Mouse (Mus musculus) neural tube, embryonic 14.5 days (tissue): ENCODE results near the gene Tmem39a. TPM values are rescaled to one million over a fixed set of nuclear protein-coding genes. Genes with fewer than 3 reads are reported as not detected.

Experiments used
- ATAC-seq: fragments of 200-750 bp; cut with Nextera tagmentation; 2 replicates; pipeline ENCODE4 v1.8.0; 2017; ENCODE audit warnings: low read depth, mild to moderate bottlenecking, moderate TSS enrichment, moderate library complexity
- H3K27ac ChIP-seq: fragments of 300-500 bp; sonication (generic); 2 replicates; pipeline ENCODE4 v1.5.1; 2014; ENCODE audit warnings: low read depth, mild to moderate bottlenecking, control low read depth, low read length, moderate library complexity, mixed read lengths
- H3K27me3 ChIP-seq: fragments of 300-500 bp; sonication (generic); 2 replicates; pipeline ENCODE4 v1.6.1; 2014; ENCODE audit warnings: low read length; ENCODE audit not compliant: control insufficient read depth, insufficient read depth
- H3K36me3 ChIP-seq: fragments of 300-500 bp; sonication (generic); 2 replicates; pipeline ENCODE4 v1.6.1; 2014; ENCODE audit warnings: low read length, mixed read lengths; ENCODE audit not compliant: control insufficient read depth, insufficient read depth
- H3K4me1 ChIP-seq: fragments of 300-500 bp; sonication (generic); 2 replicates; pipeline ENCODE4 v1.6.1; 2014; ENCODE audit warnings: low read length; ENCODE audit not compliant: control insufficient read depth, insufficient read depth
- H3K4me2 ChIP-seq: fragments of 300-500 bp; sonication (generic); 2 replicates; pipeline ENCODE4 v1.6.1; 2014; ENCODE audit warnings: mild to moderate bottlenecking, low read depth, low read length, control low read depth
- H3K4me3 ChIP-seq: fragments of 300-500 bp; sonication (generic); 2 replicates; pipeline ENCODE4 v1.5.1; 2014; ENCODE audit warnings: low read depth, low read length, control low read depth, mixed read lengths
- H3K9ac ChIP-seq: fragments of 300-500 bp; sonication (generic); replicated peaks from 2 replicates; pipeline ENCODE4 v1.6.1; 2014; ENCODE audit warnings: low read depth, mild to moderate bottlenecking, control low read depth, low read length, mixed read lengths
- H3K9me3 ChIP-seq: fragments of 300-500 bp; sonication (generic); 2 replicates; pipeline ENCODE4 v1.6.1; 2016; ENCODE audit warnings: low read length; ENCODE audit not compliant: control insufficient read depth
- WGBS: fragments of 180-500 bp; shearing (Covaris S2); extraction: QIAGEN DNeasy Blood & Tissue Kit; methylation state at CpG from one replicate; pipeline ENCODE4 v1.1.7; 2014; 5-methylcytosine and 5-hydroxymethylcytosine counted together
- polyA plus RNA-seq: library from polyadenylated mRNA; unstranded; fragments of >200 nt; fragmentation: Nextera tagmentation; extraction: Ambion mirVana; gene quantifications from 2 replicates; pipeline ENCODE4 v1.2.1, GENCODE M21; 2014

Tmem39a gene
- polyA plus RNA-seq, 1 experiment from 2014 or later: 30.8 TPM

- no peaks in the 10 kb centered on the region for H3K4me1 ChIP-seq
These were observed 26.3 kb downstream of the Tmem39a start for GRCm38 (mm10) chr16:38584761-38585160.

GRCm38 (mm10) chr16:38585186-38585585 lies 26.7 kb downstream of the Tmem39a start:
- Histone ChIP-seq H3K4me3 (no peak overlapping the region), H3K36me3 (peaks cover 28% of the 10 kb centered on the region), H3K4me1 (no peaks in the 10 kb centered on the region), H3K9ac (no peak overlapping the region), H3K27me3 (no peaks in the 10 kb centered on the region), H3K9me3 (no peaks in the 10 kb centered on the region), H3K27ac (no peak overlapping the region), H3K4me2 (no peak overlapping the region)
- ATAC-seq: no peak
- 96% methylated on average over 5 of the region's 5 CpGs for WGBS

More at GRCm38 (mm10) chr16:38584761-38585160, 26.3 kb downstream of the Tmem39a start:
- Histone ChIP-seq H3K4me3 (no peak overlapping the region), H3K4me2 (no peak overlapping the region), H3K27me3 (no peaks in the 10 kb centered on the region), H3K27ac (no peak overlapping the region), H3K9me3 (no peaks in the 10 kb centered on the region), H3K9ac (no peak overlapping the region), H3K36me3 (peaks cover 28% of the 10 kb centered on the region)
- 98% methylated on average over 7 of the region's 7 CpGs for WGBS
- no peak for ATAC-seq

- Histone ChIP-seq H3K4me2 (no peak overlapping the region), H3K4me3 (no peak overlapping the region), H3K9me3 (no peaks in the 10 kb centered on the region), H3K4me1 (no peaks in the 10 kb centered on the region), H3K9ac (no peak overlapping the region), H3K27ac (no peak overlapping the region), H3K27me3 (no peaks in the 10 kb centered on the region), H3K36me3 (peaks cover 36% of the 10 kb centered on the region)
- no peak for ATAC-seq
- WGBS: 97% methylated on average over 5 of the region's 5 CpGs
These were observed 28.7 kb downstream of the Tmem39a start for GRCm38 (mm10) chr16:38587163-38587562.

DNA sequence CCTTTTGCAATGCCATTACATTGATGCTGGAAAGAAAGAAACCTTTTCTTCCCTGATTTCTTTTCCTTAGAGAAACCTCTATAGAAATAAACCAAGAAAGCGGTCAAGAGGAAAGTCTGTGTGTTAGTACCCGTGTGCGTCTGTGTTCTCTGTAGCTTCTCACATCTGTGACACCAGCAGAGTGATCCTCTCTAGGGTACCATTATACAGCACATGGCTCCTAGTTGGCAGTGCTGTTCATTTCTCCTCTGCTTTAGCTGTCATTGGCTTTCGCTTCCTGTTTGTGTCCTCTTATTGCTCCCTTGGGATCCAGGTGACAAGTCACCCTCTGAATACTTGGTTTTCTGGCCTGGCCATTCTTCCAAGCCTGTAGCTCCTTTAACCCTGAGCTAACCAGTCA lies 29.1 kb downstream of the Tmem39a start:
- H3K27me3 ChIP-seq: no peaks in the 10 kb centered on the region
- no peaks in the 10 kb centered on the region for H3K9me3 ChIP-seq
- no peak overlapping the region for H3K9ac ChIP-seq
- WGBS: 54% methylated on average over 4 of the region's 4 CpGs
- no peak for ATAC-seq
- no peak overlapping the region for H3K4me2 ChIP-seq
- H3K27ac ChIP-seq: no peak overlapping the region
- no peak overlapping the region for H3K4me3 ChIP-seq
- H3K36me3 ChIP-seq: peaks cover 36% of the 10 kb centered on the region
- no peaks in the 10 kb centered on the region for H3K4me1 ChIP-seq

- no peak for ATAC-seq
- WGBS: 78% methylated on average over 3 of the region's 3 CpGs
- Histone ChIP-seq H3K4me3 (no peak overlapping the region), H3K4me1 (no peaks in the 10 kb centered on the region), H3K9ac (no peak overlapping the region), H3K36me3 (peaks cover 15% of the 10 kb centered on the region), H3K9me3 (no peaks in the 10 kb centered on the region), H3K27me3 (no peaks in the 10 kb centered on the region), H3K4me2 (no peak overlapping the region), H3K27ac (no peak overlapping the region)
These were observed 33.0 kb downstream of the Tmem39a start for GRCm38 (mm10) chr16:38591506-38591905.

DNA sequence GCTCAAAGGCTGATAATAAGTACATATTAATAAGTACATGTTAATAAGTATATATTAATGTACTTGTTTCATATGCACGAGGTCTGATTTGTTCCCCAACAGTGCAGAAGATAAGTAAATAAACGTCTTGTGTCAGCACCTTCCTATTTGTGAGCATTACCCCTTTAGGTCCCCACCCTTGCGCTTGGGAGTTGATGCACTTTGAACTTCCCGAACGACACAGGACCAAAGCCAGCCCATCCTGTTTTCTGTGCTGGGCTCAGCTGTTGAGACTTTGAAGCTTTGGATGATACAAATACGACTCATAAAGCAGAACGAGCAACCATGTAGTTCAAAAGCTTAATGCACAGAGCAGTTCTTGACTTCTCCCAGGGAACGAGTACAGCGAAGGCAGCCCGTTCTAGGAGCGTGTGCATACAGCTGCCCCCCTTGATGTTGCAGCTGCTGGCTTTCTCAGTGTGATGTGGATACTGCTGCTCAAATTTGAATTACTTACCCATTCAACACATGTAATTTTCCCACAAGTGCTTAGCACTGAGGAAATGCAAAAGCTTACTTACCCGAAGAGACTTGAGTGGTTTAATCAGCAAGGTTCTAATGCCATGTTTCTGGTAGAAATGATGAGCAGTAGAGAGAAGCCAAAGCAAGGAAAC lies 33.7 kb downstream of the Tmem39a start:
- ATAC-seq: no peak
- Histone ChIP-seq H3K9ac (no peak overlapping the region), H3K4me2 (no peak overlapping the region), H3K4me1 (no peaks in the 10 kb centered on the region), H3K27me3 (no peaks in the 10 kb centered on the region), H3K36me3 (peaks cover 10% of the 10 kb centered on the region), H3K9me3 (no peaks in the 10 kb centered on the region), H3K27ac (no peak overlapping the region), H3K4me3 (no peak overlapping the region)
- 90% methylated on average over 12 of the region's 12 CpGs for WGBS

DNA sequence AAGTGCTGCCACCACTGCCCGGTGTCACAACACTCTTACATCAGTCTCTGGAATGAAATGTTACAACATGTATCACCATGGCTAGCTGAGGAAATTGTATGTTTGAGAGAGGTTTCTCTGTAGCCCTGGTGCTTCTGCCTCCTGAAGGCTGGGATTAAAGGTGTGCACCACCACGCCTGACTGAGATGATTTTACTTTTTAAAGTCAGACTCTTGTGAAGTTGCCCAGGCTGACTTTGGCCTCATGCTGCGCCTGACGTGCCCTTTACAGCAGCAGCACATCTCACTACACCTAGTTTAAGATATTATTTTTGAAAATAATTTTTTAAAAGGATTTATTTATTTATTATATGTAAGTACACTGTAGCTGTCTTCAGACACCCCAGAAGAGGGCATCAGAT lies 34.4 kb downstream of the Tmem39a start:
- Histone ChIP-seq H3K36me3 (peaks cover 8% of the 10 kb centered on the region; the same call in 1 of the 2 replicates), H3K27ac (no peak overlapping the region), H3K4me1 (no peaks in the 10 kb centered on the region), H3K27me3 (no peaks in the 10 kb centered on the region), H3K4me3 (no peak overlapping the region), H3K4me2 (no peak overlapping the region), H3K9me3 (no peaks in the 10 kb centered on the region), H3K9ac (no peak overlapping the region)
- ATAC-seq: no peak
- 97% methylated on average over 4 of the region's 4 CpGs for WGBS

- no peak for ATAC-seq
- H3K4me1 ChIP-seq: no peaks in the 10 kb centered on the region
These were observed 35.9 kb downstream of the Tmem39a start for GRCm38 (mm10) chr16:38594435-38594834.

DNA sequence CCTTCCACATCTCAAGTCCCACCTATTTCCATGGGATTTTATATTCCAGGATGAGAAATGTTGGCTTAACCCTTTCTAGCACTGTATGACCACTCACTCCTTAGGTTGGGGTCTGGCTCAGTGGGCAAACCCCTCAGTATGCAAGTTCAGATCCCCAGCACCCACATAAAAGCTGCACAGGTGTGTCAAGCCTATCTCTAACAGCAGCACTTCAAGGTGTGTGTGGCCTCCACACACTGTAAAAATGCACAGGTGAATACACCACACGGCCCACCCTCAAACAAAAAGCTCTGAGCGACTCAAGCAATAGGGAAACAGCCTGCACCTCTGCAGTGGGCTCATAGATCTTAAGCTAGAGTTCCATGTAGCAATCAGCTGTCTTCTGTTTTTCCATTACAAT lies 37.6 kb downstream of the Tmem39a start:
- peaks cover 8% of the 10 kb centered on the region; the same call in 1 of the 2 replicates for H3K36me3 ChIP-seq
- WGBS: 92% methylated on average over 2 of the region's 2 CpGs
- no peak overlapping the region for H3K4me2 ChIP-seq
- no peak overlapping the region for H3K9ac ChIP-seq
- H3K4me1 ChIP-seq: no peaks in the 10 kb centered on the region
- no peaks in the 10 kb centered on the region for H3K27me3 ChIP-seq
- no peak overlapping the region for H3K27ac ChIP-seq
- no peak for ATAC-seq
- no peak overlapping the region for H3K4me3 ChIP-seq
- no peaks in the 10 kb centered on the region for H3K9me3 ChIP-seq

More at GRCm38 (mm10) chr16:38594435-38594834, 35.9 kb downstream of the Tmem39a start:
- H3K9ac ChIP-seq: no peak overlapping the region
- H3K4me3 ChIP-seq: no peak overlapping the region
- H3K9me3 ChIP-seq: no peaks in the 10 kb centered on the region
- H3K4me2 ChIP-seq: no peak overlapping the region
- no peak overlapping the region for H3K27ac ChIP-seq
- peaks cover 8% of the 10 kb centered on the region; the same call in 1 of the 2 replicates for H3K36me3 ChIP-seq
- no peaks in the 10 kb centered on the region for H3K27me3 ChIP-seq
- WGBS: 94% methylated on average over 1 of the region's 1 CpGs
